Mouse (Mus musculus): ENCODE measurements around the gene Dner. TPM values are rescaled to one million over a fixed set of nuclear protein-coding genes. Genes with fewer than 3 reads are reported as not detected.

The Dner gene
- polyA plus RNA-seq, 1 experiment from 2014 or later = 1.1 TPM

DNA sequence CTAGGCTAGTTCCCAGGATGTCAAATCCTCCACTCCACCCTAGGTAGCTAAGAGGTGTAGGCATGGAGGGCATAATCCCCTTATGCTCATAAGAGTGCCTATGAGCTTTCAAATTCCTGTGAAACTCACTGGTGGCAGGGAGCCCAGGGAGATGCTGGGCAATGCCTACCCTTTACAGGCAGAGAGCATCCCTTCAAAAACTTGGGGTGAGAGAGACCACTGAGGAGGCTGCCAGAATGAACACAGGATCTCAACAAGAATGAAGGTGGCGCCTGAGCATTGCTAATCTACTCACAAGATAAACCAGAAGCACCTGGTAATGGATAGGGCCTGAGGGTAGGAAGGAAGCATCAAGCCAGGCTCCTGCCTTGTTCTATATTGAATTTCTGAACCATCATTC is 267.7 kb downstream of the Dner start:
- no peak overlapping the region for H3K9ac ChIP-seq (ENCODE audit: low read depth, low read length)
- H3K27ac ChIP-seq (ENCODE audit: low read depth, low read length) = no peak overlapping the region
- no peaks in the 10 kb centered on the region for H3K36me3 ChIP-seq (ENCODE audit: control insufficient read depth, insufficient read depth, low read length)
- 72% methylated on average over 1 of the region's 1 CpGs for WGBS
- no peaks in the 10 kb centered on the region for H3K9me3 ChIP-seq (ENCODE audit: control insufficient read depth, low read length)
- no peaks in the 10 kb centered on the region for H3K27me3 ChIP-seq (ENCODE audit: control insufficient read depth, insufficient read depth, low read length)
- ATAC-seq (ENCODE audit: low FRiP score, low TSS enrichment) = no peak
- no peak overlapping the region for H3K4me2 ChIP-seq (replicated peaks; ENCODE audit: low read depth, low read length)
- H3K4me1 ChIP-seq (ENCODE audit: control insufficient read depth, insufficient read depth, low read length) = no peaks in the 10 kb centered on the region
- H3K4me3 ChIP-seq (ENCODE audit: low read length) = no peak overlapping the region

GRCm38 (mm10) chr1:84427757-84428156 is 268.3 kb downstream of the Dner start:
- Histone ChIP-seq H3K4me1 (ENCODE audit: control insufficient read depth, insufficient read depth, low read length) (no peaks in the 10 kb centered on the region), H3K27ac (ENCODE audit: low read depth, low read length) (no peak overlapping the region), H3K27me3 (ENCODE audit: control insufficient read depth, insufficient read depth, low read length) (no peaks in the 10 kb centered on the region), H3K9me3 (ENCODE audit: control insufficient read depth, low read length) (no peaks in the 10 kb centered on the region), H3K9ac (ENCODE audit: low read depth, low read length) (no peak overlapping the region), H3K4me2 (replicated peaks; ENCODE audit: low read depth, low read length) (no peak overlapping the region), H3K36me3 (ENCODE audit: control insufficient read depth, insufficient read depth, low read length) (no peaks in the 10 kb centered on the region), H3K4me3 (ENCODE audit: low read length) (no peak overlapping the region)
- ATAC-seq (ENCODE audit: low FRiP score, low TSS enrichment) = no peak
- WGBS = 75% methylated on average over 11 of the region's 11 CpGs

DNA sequence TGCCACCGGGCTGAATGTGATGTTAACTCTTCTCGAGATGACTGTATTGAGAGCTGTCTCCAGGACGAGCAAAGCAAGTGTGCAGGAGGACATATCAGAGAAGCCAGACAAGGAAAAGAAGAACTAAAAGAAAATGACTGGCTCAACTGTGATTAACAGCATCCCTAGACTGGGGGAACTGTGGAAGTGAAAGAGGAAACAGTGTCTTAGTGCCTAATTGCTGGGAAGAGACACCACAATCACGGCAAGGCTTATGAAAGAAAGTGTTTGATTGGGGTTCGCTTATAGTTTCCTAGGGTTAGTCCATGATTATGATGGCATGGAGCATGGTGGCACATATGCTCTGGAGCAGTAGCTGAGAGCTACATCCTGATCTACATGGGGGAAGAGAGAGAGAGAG is 269.3 kb downstream of the Dner start:
- no peaks in the 10 kb centered on the region for H3K4me1 ChIP-seq (ENCODE audit: control insufficient read depth, insufficient read depth, low read length)
- ATAC-seq (ENCODE audit: low FRiP score, low TSS enrichment) = no peak
- 84% methylated on average over 5 of the region's 5 CpGs for WGBS

GRCm38 (mm10) chr1:84422881-84423280 is 273.1 kb downstream of the Dner start:
- ATAC-seq (ENCODE audit: low FRiP score, low TSS enrichment) = no peak
- 88% methylated on average over 2 of the region's 2 CpGs for WGBS

More for the DNA sequence above, 269.3 kb downstream of the Dner start:
- Histone ChIP-seq H3K27me3 (ENCODE audit: control insufficient read depth, insufficient read depth, low read length) (no peaks in the 10 kb centered on the region), H3K36me3 (ENCODE audit: control insufficient read depth, insufficient read depth, low read length) (no peaks in the 10 kb centered on the region), H3K4me2 (replicated peaks; ENCODE audit: low read depth, low read length) (no peak overlapping the region), H3K27ac (ENCODE audit: low read depth, low read length) (no peak overlapping the region), H3K9me3 (ENCODE audit: control insufficient read depth, low read length) (no peaks in the 10 kb centered on the region), H3K4me3 (ENCODE audit: low read length) (no peak overlapping the region), H3K9ac (ENCODE audit: low read depth, low read length) (no peak overlapping the region)

DNA sequence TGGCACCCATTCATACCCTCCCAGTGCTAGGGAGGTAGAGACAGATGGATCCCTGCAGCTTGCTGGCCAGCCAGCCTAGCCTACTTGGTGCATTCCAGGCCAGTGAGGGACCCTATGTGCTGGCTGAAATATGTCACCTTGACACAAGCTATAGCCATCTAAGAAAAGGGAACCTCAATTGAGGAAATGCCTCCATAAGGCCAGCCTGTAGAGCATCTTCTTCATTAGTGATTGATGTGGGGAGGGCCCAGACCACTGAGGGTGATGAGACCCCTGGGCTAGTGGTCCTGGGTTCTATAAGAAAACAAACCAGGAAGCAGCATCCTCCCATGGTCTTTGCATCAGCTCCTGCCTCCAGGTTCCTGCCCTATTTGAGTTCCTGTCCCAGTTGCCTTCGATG is 274.2 kb downstream of the Dner start:
- Histone ChIP-seq H3K27ac (ENCODE audit: low read depth, low read length) (no peak overlapping the region), H3K4me1 (ENCODE audit: control insufficient read depth, insufficient read depth, low read length) (no peaks in the 10 kb centered on the region), H3K36me3 (ENCODE audit: control insufficient read depth, insufficient read depth, low read length) (no peaks in the 10 kb centered on the region), H3K9ac (ENCODE audit: low read depth, low read length) (no peak overlapping the region), H3K9me3 (ENCODE audit: control insufficient read depth, low read length) (no peaks in the 10 kb centered on the region), H3K4me2 (replicated peaks; ENCODE audit: low read depth, low read length) (no peak overlapping the region), H3K4me3 (ENCODE audit: low read length) (no peak overlapping the region), H3K27me3 (ENCODE audit: control insufficient read depth, insufficient read depth, low read length) (no peaks in the 10 kb centered on the region)
- ATAC-seq (ENCODE audit: low FRiP score, low TSS enrichment) = no peak
- WGBS = 79% methylated on average over 1 of the region's 1 CpGs

More at GRCm38 (mm10) chr1:84422881-84423280, 273.1 kb downstream of the Dner start:
- Histone ChIP-seq H3K9me3 (ENCODE audit: control insufficient read depth, low read length) (no peaks in the 10 kb centered on the region), H3K4me2 (replicated peaks; ENCODE audit: low read depth, low read length) (no peak overlapping the region), H3K27me3 (ENCODE audit: control insufficient read depth, insufficient read depth, low read length) (no peaks in the 10 kb centered on the region), H3K27ac (ENCODE audit: low read depth, low read length) (no peak overlapping the region), H3K4me1 (ENCODE audit: control insufficient read depth, insufficient read depth, low read length) (no peaks in the 10 kb centered on the region), H3K36me3 (ENCODE audit: control insufficient read depth, insufficient read depth, low read length) (no peaks in the 10 kb centered on the region), H3K9ac (ENCODE audit: low read depth, low read length) (no peak overlapping the region), H3K4me3 (ENCODE audit: low read length) (no peak overlapping the region)

GRCm38 (mm10) chr1:84419416-84419815 is 276.6 kb downstream of the Dner start:
- no peak for ATAC-seq (ENCODE audit: low FRiP score, low TSS enrichment)
- H3K27ac ChIP-seq (ENCODE audit: low read depth, low read length) = no peak overlapping the region
- H3K4me2 ChIP-seq (replicated peaks; ENCODE audit: low read depth, low read length) = no peak overlapping the region
- no peaks in the 10 kb centered on the region for H3K27me3 ChIP-seq (ENCODE audit: control insufficient read depth, insufficient read depth, low read length)
- H3K4me1 ChIP-seq (ENCODE audit: control insufficient read depth, insufficient read depth, low read length) = no peaks in the 10 kb centered on the region
- H3K36me3 ChIP-seq (ENCODE audit: control insufficient read depth, insufficient read depth, low read length) = no peaks in the 10 kb centered on the region
- 64% methylated on average over 2 of the region's 2 CpGs for whole genome bisulfite sequencing
- H3K4me3 ChIP-seq (ENCODE audit: low read length) = no peak overlapping the region
- H3K9ac ChIP-seq (ENCODE audit: low read depth, low read length) = no peak overlapping the region
- no peaks in the 10 kb centered on the region for H3K9me3 ChIP-seq (ENCODE audit: control insufficient read depth, low read length)

DNA sequence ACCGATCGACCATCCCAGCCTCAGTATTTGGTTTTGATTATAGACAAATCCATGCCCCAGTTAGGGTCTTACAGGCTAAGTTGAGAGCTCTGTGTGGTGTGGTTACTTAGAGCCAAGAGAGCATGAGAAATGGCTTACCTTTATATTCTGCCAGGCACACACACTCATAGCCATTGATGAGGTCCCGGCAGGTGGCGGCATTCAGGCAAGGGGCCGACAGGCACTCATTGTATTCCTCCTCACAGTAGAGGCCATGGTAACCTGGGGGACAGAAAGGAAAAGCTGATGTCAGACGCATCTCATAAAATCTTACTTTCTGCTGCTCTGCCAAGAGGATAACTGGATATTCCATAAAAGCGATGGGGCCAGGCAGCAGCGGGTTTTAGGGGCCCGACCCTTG is 277.5 kb downstream of the Dner start:
- H3K9me3 ChIP-seq (ENCODE audit: control insufficient read depth, low read length) = no peaks in the 10 kb centered on the region
- no peak overlapping the region for H3K9ac ChIP-seq (ENCODE audit: low read depth, low read length)
- H3K4me2 ChIP-seq (replicated peaks; ENCODE audit: low read depth, low read length) = no peak overlapping the region
- no peaks in the 10 kb centered on the region for H3K36me3 ChIP-seq (ENCODE audit: control insufficient read depth, insufficient read depth, low read length)
- no peak overlapping the region for H3K27ac ChIP-seq (ENCODE audit: low read depth, low read length)
- WGBS = 79% methylated on average over 9 of the region's 9 CpGs
- ATAC-seq (ENCODE audit: low FRiP score, low TSS enrichment) = no peak
- no peak overlapping the region for H3K4me3 ChIP-seq (ENCODE audit: low read length)
- no peaks in the 10 kb centered on the region for H3K4me1 ChIP-seq (ENCODE audit: control insufficient read depth, insufficient read depth, low read length)
- H3K27me3 ChIP-seq (ENCODE audit: control insufficient read depth, insufficient read depth, low read length) = no peaks in the 10 kb centered on the region

GRCm38 (mm10) chr1:84417761-84418238 is 278.2 kb downstream of the Dner start:
- 65% methylated on average over 9 of the region's 9 CpGs for WGBS
- Histone ChIP-seq H3K4me1 (ENCODE audit: control insufficient read depth, insufficient read depth, low read length) (no peaks in the 10 kb centered on the region), H3K9ac (ENCODE audit: low read depth, low read length) (no peak overlapping the region), H3K4me3 (ENCODE audit: low read length) (no peak overlapping the region), H3K9me3 (ENCODE audit: control insufficient read depth, low read length) (no peaks in the 10 kb centered on the region), H3K4me2 (replicated peaks; ENCODE audit: low read depth, low read length) (no peak overlapping the region), H3K27ac (ENCODE audit: low read depth, low read length) (no peak overlapping the region), H3K27me3 (ENCODE audit: control insufficient read depth, insufficient read depth, low read length) (no peaks in the 10 kb centered on the region), H3K36me3 (ENCODE audit: control insufficient read depth, insufficient read depth, low read length) (no peaks in the 10 kb centered on the region)
- ATAC-seq (ENCODE audit: low FRiP score, low TSS enrichment) = peak; percentile 87

GRCm38 (mm10) chr1:84417276-84417675 is 278.7 kb downstream of the Dner start:
- H3K9me3 ChIP-seq (ENCODE audit: control insufficient read depth, low read length) = no peaks in the 10 kb centered on the region
- no peaks in the 10 kb centered on the region for H3K4me1 ChIP-seq (ENCODE audit: control insufficient read depth, insufficient read depth, low read length)
- H3K9ac ChIP-seq (ENCODE audit: low read depth, low read length) = no peak overlapping the region
- H3K4me3 ChIP-seq (ENCODE audit: low read length) = no peak overlapping the region
- WGBS = 51% methylated on average over 6 of the region's 6 CpGs
- no peaks in the 10 kb centered on the region for H3K36me3 ChIP-seq (ENCODE audit: control insufficient read depth, insufficient read depth, low read length)
- no peak overlapping the region for H3K27ac ChIP-seq (ENCODE audit: low read depth, low read length)
- no peak; the same call in 1 of the 2 replicates for ATAC-seq (ENCODE audit: low FRiP score, low TSS enrichment)
- H3K27me3 ChIP-seq (ENCODE audit: control insufficient read depth, insufficient read depth, low read length) = no peaks in the 10 kb centered on the region
- no peak overlapping the region for H3K4me2 ChIP-seq (replicated peaks; ENCODE audit: low read depth, low read length)
